Mouse (Mus musculus): Measurements from ENCODE around the gene Sell. TPM values are rescaled to one million over a fixed set of nuclear protein-coding genes. Genes with fewer than 3 reads are reported as not detected.
"Not testable (repeated sequence)": the region's sequence is repeated elsewhere in the genome, so short reads cannot be mapped to it uniquely, and the experiment has no call there.

Sell gene
- total RNA-seq (2015; ENCODE audit: low replicate concordance) = 74.2 and 94.7 TPM in 2 replicates
- 43.8 and 69.9 TPM in 2 replicates for total RNA-seq (2017; ENCODE audit: low replicate concordance)

DNA sequence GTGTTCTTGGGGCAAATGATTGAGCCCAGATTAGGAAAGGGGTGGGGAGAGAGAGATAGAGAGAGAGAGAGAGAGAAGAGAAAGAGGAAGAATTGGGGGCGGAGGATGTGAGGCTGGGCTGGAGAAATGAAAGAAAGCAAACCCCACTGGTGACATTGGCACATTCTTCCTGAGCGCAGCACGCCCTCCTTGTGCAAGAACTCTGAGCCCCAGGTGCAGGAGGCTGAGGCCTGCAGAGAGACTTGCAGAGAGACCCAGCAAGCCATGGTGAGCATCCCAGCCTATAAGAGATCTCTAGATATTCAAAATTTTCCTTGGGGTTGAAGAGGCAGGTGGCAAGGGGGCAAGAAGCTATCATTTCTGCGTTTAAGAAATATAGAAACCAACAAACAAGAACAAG, at the start of gene Sell:
Sell (plus strand) TSS at position 58 of the 400 bp plus-strand sequence.
- ATAC-seq (replicated peaks; ENCODE audit: low FRiP score, poor library complexity, severe bottlenecking) = no peak

DNA sequence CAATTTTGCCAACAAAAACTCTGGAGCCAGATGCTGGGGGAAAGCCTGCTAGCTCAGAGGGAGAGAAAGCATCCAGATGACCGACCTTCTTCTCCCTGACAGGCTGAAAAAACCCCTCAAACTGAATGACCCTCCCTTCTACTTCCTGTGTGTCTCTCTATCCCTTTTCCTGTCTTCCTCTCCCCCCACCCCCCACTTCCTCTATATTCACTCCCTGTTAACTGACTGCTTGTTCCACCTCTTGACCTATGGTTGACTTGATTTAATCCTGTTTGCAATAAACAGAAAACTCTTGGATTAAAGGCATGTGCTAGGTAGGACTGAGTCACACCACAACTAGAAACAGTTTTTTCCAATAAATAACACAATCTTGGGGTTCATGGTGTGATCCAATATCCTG, 47.2 kb upstream of the Sell start:
- ATAC-seq (replicated peaks; ENCODE audit: low FRiP score, poor library complexity, severe bottlenecking) = no peak

DNA sequence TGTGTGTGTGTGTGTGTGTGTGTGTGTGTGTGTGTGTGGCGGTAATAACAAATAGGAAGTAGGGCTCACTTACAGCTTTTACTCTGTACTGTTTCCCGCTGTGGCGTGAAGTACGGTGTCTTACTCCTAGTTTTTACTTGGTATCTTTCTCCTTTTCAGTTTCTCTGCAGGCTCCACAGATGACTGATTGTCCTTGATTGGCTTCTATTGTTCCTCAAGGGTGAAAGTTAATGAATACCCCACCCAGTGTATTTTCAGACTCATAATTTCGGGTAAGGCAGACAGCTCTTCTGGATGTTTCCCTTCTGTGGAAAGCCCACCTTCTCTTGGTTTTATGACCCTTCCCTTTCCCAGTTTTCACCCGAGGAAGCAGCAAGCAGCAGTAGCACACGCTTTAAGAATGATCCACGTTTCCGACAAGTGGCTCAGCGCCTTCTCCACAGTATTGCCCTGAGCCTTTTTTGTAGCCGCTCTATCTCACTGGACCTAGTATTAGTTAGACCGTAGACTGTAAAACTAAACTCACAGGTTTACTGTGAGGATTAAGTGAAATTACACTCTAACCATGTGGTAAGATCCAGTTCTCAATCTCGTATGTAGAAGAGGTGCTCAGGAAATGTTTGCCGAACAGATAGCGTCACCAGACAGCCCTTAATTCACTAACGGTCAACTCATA, 43.4 kb upstream of the Sell start:
- ATAC-seq (replicated peaks; ENCODE audit: low FRiP score, poor library complexity, severe bottlenecking) = no peak

DNA sequence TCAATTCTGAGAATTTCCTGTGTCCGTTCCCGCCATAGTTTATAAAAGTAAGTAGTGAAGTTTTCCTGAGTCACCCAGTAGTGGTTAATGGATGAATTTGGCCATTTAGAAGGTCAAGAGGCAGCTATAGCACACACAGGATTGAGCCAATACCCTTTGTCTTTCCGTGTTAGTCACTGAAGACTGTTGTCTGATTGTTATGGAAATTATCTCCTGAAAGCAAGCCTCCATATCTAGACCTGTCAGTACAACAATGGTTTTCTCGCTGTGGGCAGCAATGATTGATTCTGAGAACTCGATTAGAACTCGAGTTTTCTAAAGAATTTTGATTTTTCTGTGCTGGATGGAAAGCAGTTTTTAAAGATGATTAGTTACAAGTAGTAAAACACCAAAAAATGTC, 42.0 kb upstream of the Sell start:
- no peak for ATAC-seq (replicated peaks; ENCODE audit: low FRiP score, poor library complexity, severe bottlenecking)

DNA sequence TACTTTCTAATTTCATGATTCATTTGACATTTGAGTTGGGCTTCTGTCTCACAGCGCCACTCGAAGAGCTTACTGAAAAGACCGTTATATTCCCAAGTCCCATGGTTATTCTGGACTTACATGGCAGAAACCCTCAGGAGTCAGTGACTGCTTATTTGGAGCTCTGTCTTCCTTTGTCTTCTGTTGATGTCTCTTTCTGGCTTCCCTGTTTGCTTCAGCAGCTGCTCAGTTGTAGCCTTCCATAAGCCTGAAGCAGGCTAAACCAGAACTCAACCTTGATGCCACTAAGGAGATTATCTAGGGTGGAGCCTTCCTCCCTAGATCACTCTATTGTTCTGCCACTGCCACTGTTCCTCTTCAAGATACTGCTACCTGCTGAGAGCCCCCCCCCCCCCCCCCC, 41.0 kb upstream of the Sell start:
- ATAC-seq (replicated peaks; ENCODE audit: low FRiP score, poor library complexity, severe bottlenecking) = not testable (repeated sequence)

- ATAC-seq (replicated peaks; ENCODE audit: low FRiP score, poor library complexity, severe bottlenecking) = not testable (repeated sequence)
These were observed 39.7 kb upstream of the Sell start for GRCm38 (mm10) chr1:164022106-164022505.

- ATAC-seq (replicated peaks; ENCODE audit: low FRiP score, poor library complexity, severe bottlenecking) = no peak
These were observed 36.1 kb upstream of the Sell start for GRCm38 (mm10) chr1:164025685-164026084.

- no peak for ATAC-seq (replicated peaks; ENCODE audit: low FRiP score, poor library complexity, severe bottlenecking)
These were observed 34.4 kb upstream of the Sell start for GRCm38 (mm10) chr1:164027416-164027815.

DNA sequence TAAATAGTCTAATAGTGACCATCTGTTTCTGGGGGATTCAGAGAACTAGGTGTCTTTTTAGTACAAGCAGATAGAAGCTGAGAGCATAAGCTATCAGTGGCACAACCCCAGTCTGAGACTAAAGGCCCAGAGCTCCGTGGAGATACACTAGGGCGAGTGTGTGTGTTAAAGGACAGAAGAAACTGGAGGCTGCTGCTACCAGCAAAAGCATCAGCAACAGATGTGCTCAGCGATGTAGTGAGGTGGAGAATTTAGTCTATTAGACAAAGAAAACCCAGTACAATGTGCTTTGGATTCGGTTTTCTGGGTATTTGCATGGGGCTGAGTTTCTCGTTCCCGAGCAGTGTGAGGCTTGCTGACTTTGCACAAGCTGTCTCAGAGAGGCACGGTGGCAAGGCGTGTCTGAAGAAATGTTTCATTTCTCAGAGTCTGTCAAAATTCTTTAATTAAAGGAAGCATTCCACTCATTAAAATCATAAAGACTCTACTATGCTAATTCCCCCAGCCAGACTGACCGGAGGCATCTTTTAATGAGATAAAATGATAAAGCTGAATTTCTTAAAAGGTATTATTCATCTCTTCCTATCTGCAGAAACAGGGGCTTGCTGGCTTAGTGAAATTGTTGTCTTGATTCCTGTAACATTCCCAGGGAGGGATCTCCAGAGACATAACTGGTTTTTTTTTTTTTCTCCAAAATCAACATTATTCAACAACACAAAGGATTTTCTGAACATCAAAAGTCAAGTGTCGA, 21.2 kb upstream of the Sell start:
- no peak for ATAC-seq (replicated peaks; ENCODE audit: low FRiP score, poor library complexity, severe bottlenecking)

DNA sequence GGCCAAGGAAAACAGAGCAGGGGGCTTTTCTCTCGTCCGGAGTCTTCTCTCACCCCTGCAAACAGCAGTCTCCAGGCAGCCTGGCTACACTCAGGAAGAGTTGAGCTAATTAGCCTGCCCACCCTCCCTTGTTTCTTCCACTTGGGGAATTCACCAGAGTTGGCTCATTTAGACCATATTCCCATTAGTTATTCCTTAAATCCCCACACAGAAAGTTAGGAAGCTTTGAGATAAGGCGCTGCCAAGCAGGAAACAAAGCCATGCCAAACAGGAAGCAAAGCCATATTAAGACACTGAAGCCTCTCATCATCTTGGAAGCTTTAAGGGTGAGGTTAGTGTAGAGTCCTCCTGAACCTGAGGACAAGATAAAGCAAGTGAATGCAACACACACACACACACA, 18.2 kb upstream of the Sell start:
- ATAC-seq (replicated peaks; ENCODE audit: low FRiP score, poor library complexity, severe bottlenecking) = no peak

- ATAC-seq (replicated peaks; ENCODE audit: low FRiP score, poor library complexity, severe bottlenecking) = no peak
These were observed 13.8 kb upstream of the Sell start, which contains the start of gene Sele for GRCm38 (mm10) chr1:164047934-164048333. Gene Sele (plus strand): TSS chr1:164048234.

DNA sequence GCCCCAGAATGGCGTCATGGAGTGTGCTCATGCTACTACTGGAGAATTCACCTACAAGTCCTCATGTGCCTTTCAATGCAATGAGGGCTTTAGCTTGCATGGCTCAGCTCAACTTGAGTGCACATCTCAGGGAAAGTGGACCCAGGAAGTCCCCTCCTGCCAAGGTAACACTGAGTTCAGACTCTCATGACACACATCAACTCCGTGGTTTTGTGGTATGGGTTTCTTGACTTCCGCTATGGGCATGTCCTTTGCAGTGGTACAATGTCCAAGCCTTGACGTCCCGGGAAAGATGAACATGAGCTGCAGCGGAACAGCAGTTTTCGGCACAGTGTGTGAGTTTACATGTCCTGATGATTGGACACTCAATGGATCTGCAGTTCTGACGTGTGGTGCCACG, 8.2 kb upstream of the Sell start:
- no peak for ATAC-seq (replicated peaks; ENCODE audit: low FRiP score, poor library complexity, severe bottlenecking)

GRCm38 (mm10) chr1:164054800-164055199, 7.0 kb upstream of the Sell start:
- no peak for ATAC-seq (replicated peaks; ENCODE audit: low FRiP score, poor library complexity, severe bottlenecking)

GRCm38 (mm10) chr1:164060071-164060470, 1.7 kb upstream of the Sell start:
- no peak for ATAC-seq (replicated peaks; ENCODE audit: low FRiP score, poor library complexity, severe bottlenecking)

- no peak for ATAC-seq (replicated peaks; ENCODE audit: low FRiP score, poor library complexity, severe bottlenecking)
These were observed 504 bp upstream of the Sell start for GRCm38 (mm10) chr1:164061278-164061677.

GRCm38 (mm10) chr1:164062856-164063255, 1.1 kb downstream of the Sell start:
- ATAC-seq (replicated peaks; ENCODE audit: low FRiP score, poor library complexity, severe bottlenecking) = no peak

- no peak for ATAC-seq (replicated peaks; ENCODE audit: low FRiP score, poor library complexity, severe bottlenecking)
These were observed 2.0 kb downstream of the Sell start for GRCm38 (mm10) chr1:164063745-164064144.

- ATAC-seq (replicated peaks; ENCODE audit: low FRiP score, poor library complexity, severe bottlenecking) = no peak
These were observed 7.5 kb downstream of the Sell start for GRCm38 (mm10) chr1:164069261-164069660.

- ATAC-seq (replicated peaks; ENCODE audit: low FRiP score, poor library complexity, severe bottlenecking) = no peak
These were observed 8.7 kb downstream of the Sell start for GRCm38 (mm10) chr1:164070461-164070860.

DNA sequence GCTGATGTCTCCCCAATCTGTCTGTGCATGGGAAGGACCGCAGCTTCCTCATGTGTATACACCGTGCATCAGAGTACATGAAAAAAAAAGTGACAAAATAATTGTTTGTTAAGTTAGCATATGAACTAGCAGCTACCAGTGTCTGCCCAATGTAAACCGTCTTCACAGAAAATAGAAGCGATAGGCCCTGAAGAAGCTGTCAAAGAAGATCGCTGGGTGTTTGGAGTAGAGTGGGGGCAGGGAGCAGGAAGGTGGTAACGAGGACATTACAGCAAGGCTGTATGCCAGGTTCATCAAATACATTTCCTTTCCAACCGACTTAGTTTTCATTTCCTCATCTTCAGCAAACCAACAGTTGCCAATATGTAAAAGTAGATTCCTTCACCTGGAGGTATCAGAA, 9.3 kb downstream of the Sell start:
- ATAC-seq (replicated peaks; ENCODE audit: low FRiP score, poor library complexity, severe bottlenecking) = no peak

DNA sequence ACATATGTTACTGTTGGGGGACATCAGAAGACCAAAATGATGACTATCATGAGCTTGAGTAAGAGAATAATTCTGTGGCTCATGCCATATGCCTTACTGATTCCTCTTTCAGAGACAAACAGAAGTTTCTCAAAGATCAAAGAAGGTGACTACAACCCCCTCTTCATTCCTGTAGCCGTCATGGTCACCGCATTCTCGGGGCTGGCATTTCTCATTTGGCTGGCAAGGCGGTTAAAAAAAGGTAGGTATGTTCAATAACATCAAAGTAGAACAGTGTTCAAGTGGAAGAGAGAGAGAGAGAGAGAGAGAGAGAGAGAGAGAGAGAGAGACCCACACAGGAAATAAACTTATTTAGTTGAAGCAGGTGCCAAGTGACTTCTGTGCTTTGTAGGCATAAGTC, 10.2 kb downstream of the Sell start:
- no peak for ATAC-seq (replicated peaks; ENCODE audit: low FRiP score, poor library complexity, severe bottlenecking)

Measured in erythroblast, adult 5-6 weeks (primary cell).